In genomic region chr3:102122046-102122445, GRCm38 (mm10) we compare ENCODE assay signal across 10 mouse cellular contexts. TPM values are rescaled to one million over a fixed set of nuclear protein-coding genes. Genes with fewer than 3 reads are reported as not detected.
DNase-seq lines count a peak whose midpoint lies in the region; ATAC-seq and TF ChIP-seq lines count a peak whose summit lies in the region.
"Had no signal": no experiment of that assay in that cellular context is flagged by ENCODE, and none has a peak within 500 bp of the region (broad histone marks: within the 10 kb centered on the region; RNA-seq: fewer than 3 reads in every experiment).

No protein-coding gene starts in this region.

- 86% methylated on average over 7 of the region's 7 CpGs for WGBS in liver, adult 2 months
- WGBS in lung, postnatal 0 days = 72% methylated on average over 7 of the region's 7 CpGs
- 65% methylated on average over 7 of the region's 7 CpGs for WGBS in forebrain, embryonic 11.5 days

- TF ChIP-seq CTCF in liver, adult 2 months (IDR thresholded peaks at IDR 0.05; ENCODE audit: low read depth, low read length) = 0 out of 2 replicates have a peak, but pooled peaks have one; percentile 15
- peak; percentile 68 for TF ChIP-seq CTCF in lung, postnatal 0 days (IDR thresholded peaks at IDR 0.05)

- no peak overlapping the region for H3K27ac ChIP-seq in liver, adult 2 months (replicated peaks; ENCODE audit: insufficient read depth, low read depth, low read length)
- H3K27ac ChIP-seq in ES-E14 (ENCODE audit: insufficient read depth, low read depth, low read length, poor library complexity, severe bottlenecking) = no peak overlapping the region
- no peak overlapping the region for H3K27ac ChIP-seq in lung, postnatal 0 days (ENCODE audit: low read length)
- no peak overlapping the region for H3K27ac ChIP-seq in forebrain, embryonic 11.5 days (ENCODE audit: low read depth, low read length)
- H3K27ac ChIP-seq: embryonic facial prominence, embryonic 12.5 days; stomach, embryonic 15.5 days had no signal

- no peaks in the 10 kb centered on the region for H3K79me2 ChIP-seq in liver, adult 2 months (ENCODE audit: control insufficient read depth, insufficient read depth, low read length)

- TF ChIP-seq EP300 in lung, postnatal 0 days (IDR thresholded peaks at IDR 0.05) = no peak

- in situ Hi-C loops in ES-E14 (cut with MboI; ENCODE audit: low sequenced_read_pairs in 2 of 2, unreplicated experiment in 2 of 2) = loop anchor here in 1 of 2 experiments (10.0 kb wide), 1 partner anchor 123 kb away; no protein-coding TSS in a partner anchor

- TF ChIP-seq POLR2A in liver, adult 2 months (IDR thresholded peaks at IDR 0.05; ENCODE audit: extremely low read depth, insufficient read depth, low read length) = no peak

- H3K4me2 ChIP-seq in lung, postnatal 0 days (replicated peaks; ENCODE audit: low read depth, low read length) = no peak overlapping the region
- no peak overlapping the region for H3K4me2 ChIP-seq in forebrain, embryonic 11.5 days (ENCODE audit: low read depth, low read length, severe bottlenecking)
- H3K4me2 ChIP-seq: embryonic facial prominence, embryonic 12.5 days; stomach, embryonic 15.5 days had no signal

- no peaks in the 10 kb centered on the region for H3K9me3 ChIP-seq in ES-E14 (ENCODE audit: control insufficient read depth, insufficient read depth, low read depth, low read length)
- no peaks in the 10 kb centered on the region for H3K9me3 ChIP-seq in lung, postnatal 0 days (ENCODE audit: low read length)
- H3K9me3 ChIP-seq in forebrain, embryonic 11.5 days (ENCODE audit: control insufficient read depth, low read length) = no peaks in the 10 kb centered on the region
- H3K9me3 ChIP-seq: stomach, embryonic 15.5 days had no signal

- no peaks in the 10 kb centered on the region for H3K36me3 ChIP-seq in liver, adult 2 months (ENCODE audit: control insufficient read depth, insufficient read depth, low read length)
- H3K36me3 ChIP-seq in ES-E14 (ENCODE audit: control insufficient read depth, insufficient read depth, low read length, poor library complexity, severe bottlenecking) = no peaks in the 10 kb centered on the region
- H3K36me3 ChIP-seq in lung, postnatal 0 days (ENCODE audit: insufficient read depth, low read length) = no peaks in the 10 kb centered on the region
- H3K36me3 ChIP-seq in forebrain, embryonic 11.5 days (ENCODE audit: control insufficient read depth, insufficient read depth, low read length) = no peaks in the 10 kb centered on the region
- H3K36me3 ChIP-seq: embryonic facial prominence, embryonic 12.5 days; stomach, embryonic 15.5 days had no signal

- no peak overlapping the region for H3K9ac ChIP-seq in liver, adult 2 months (ENCODE audit: low read depth, low read length)
- no peak overlapping the region for H3K9ac ChIP-seq in ES-E14 (ENCODE audit: insufficient read depth, low read depth, low read length, poor library complexity, severe bottlenecking)
- H3K9ac ChIP-seq in lung, postnatal 0 days (replicated peaks; ENCODE audit: low read depth) = no peak overlapping the region
- H3K9ac ChIP-seq in forebrain, embryonic 11.5 days (ENCODE audit: low read length) = no peak overlapping the region
- H3K9ac ChIP-seq: embryonic facial prominence, embryonic 12.5 days; stomach, embryonic 15.5 days had no signal

- no peak overlapping the region for H3K4me3 ChIP-seq in liver, adult 2 months (ENCODE audit: insufficient read depth, low read depth, low read length)
- no peak overlapping the region for H3K4me3 ChIP-seq in ES-E14 (ENCODE audit: insufficient read depth in 1 of 2, low read depth in 1 of 2, low read length in 2 of 2, poor library complexity in 1 of 2, severe bottlenecking in 1 of 2)
- no peak overlapping the region for H3K4me3 ChIP-seq in lung, postnatal 0 days (ENCODE audit: low read depth, low read length)
- no peak overlapping the region for H3K4me3 ChIP-seq in forebrain, embryonic 11.5 days (ENCODE audit: low read depth, low read length)
- H3K4me3 ChIP-seq: embryonic facial prominence, embryonic 12.5 days; stomach, embryonic 15.5 days had no signal

- no peaks in the 10 kb centered on the region for H3K4me1 ChIP-seq in liver, adult 2 months (ENCODE audit: control insufficient read depth, insufficient read depth, low read length)
- no peaks in the 10 kb centered on the region for H3K4me1 ChIP-seq in ES-E14 (ENCODE audit: control insufficient read depth in 2 of 2, insufficient read depth in 2 of 2, low read length in 2 of 2, poor library complexity in 1 of 2)
- no peaks in the 10 kb centered on the region for H3K4me1 ChIP-seq in lung, postnatal 0 days (ENCODE audit: insufficient read depth, low read depth, low read length)
- no peaks in the 10 kb centered on the region for H3K4me1 ChIP-seq in forebrain, embryonic 11.5 days (replicated peaks; ENCODE audit: control insufficient read depth, insufficient read depth, low read length)
- H3K4me1 ChIP-seq: embryonic facial prominence, embryonic 12.5 days; stomach, embryonic 15.5 days had no signal

- H3K27me3 ChIP-seq in liver, adult 2 months (ENCODE audit: control insufficient read depth, insufficient read depth, low read length) = no peaks in the 10 kb centered on the region
- H3K27me3 ChIP-seq in lung, postnatal 0 days (replicated peaks; ENCODE audit: insufficient read depth, low read length) = no peaks in the 10 kb centered on the region
- no peaks in the 10 kb centered on the region for H3K27me3 ChIP-seq in forebrain, embryonic 11.5 days (ENCODE audit: control insufficient read depth, insufficient read depth, low read length)
- H3K27me3 ChIP-seq: embryonic facial prominence, embryonic 12.5 days; stomach, embryonic 15.5 days had no signal

- ATAC-seq in lung, postnatal 0 days = no peak
- no peak for ATAC-seq in forebrain, embryonic 11.5 days (replicated peaks; ENCODE audit: low FRiP score)

- peak; percentile 23 for DNase-seq in gastrocnemius, postnatal 10 days
- no peak for DNase-seq in gastrocnemius, postnatal 25 days
- no peak for DNase-seq in liver, adult 2 months (ENCODE audit: extremely low read depth, low read depth, low spot score)
- no peak for DNase-seq in liver
- DNase-seq in ES-E14 (ENCODE audit: low read depth, low spot score) = no peak
- peak; percentile 22 for DNase-seq in lung, postnatal 0 days (ENCODE audit: low spot score)
- no peak for DNase-seq in forebrain, embryonic 11.5 days (ENCODE audit: low spot score)
- no peak for DNase-seq in layer of hippocampus, postnatal 25 days (ENCODE audit: extremely low spot score in 1 of 2, low spot score in 1 of 2)

TF ChIP-seq in ES-E14, 5 proteins besides CTCF, POLR2A, EP300 and RAD21:
- peak; percentile 63; the same call in 1 of the 2 replicates for TF ChIP-seq ZC3H11A (IDR thresholded peaks at IDR 0.05; ENCODE audit: borderline replicate concordance, low read depth, low read length)
- TF ChIP-seq HCFC1 (IDR thresholded peaks at IDR 0.05; ENCODE audit: borderline replicate concordance, insufficient read depth, low read length) = no peak

RNA-seq across cellular contexts. Expression of gene Casq2, which starts 35.8 kb away (rescaled TPM):
- 100 to 1,000 TPM; 270 to 288 TPM for total RNA-seq in gastrocnemius, postnatal 10 days (2021)
- total RNA-seq in gastrocnemius, postnatal 25 days (2021) = 10 to 100 TPM; 76.4 to 76.8 TPM
- 0.34 and 0.65 TPM in 2 replicates for total RNA-seq in liver, adult 2 months (2014; rRNA removed)
- polyA plus RNA-seq in liver, adult 2 months (2012; rRNA removed) = not detected in 2 replicates
- total RNA-seq in ES-E14 (2012; rRNA removed) = 0.54 and 1.3 TPM in 2 replicates
- 7.0 and 9.0 TPM in 2 replicates for polyA plus RNA-seq in lung, postnatal 0 days (2015; fragmentation: Nextera tagmentation; extraction: Ambion mirVana)
- not detected in 2 replicates for polyA plus RNA-seq in forebrain, embryonic 11.5 days (2014; fragmentation: Nextera tagmentation; extraction: Ambion mirVana)
- total RNA-seq in layer of hippocampus, postnatal 25 days (2021) = 1 to 10 TPM in 1 of 2 experiments, under 1 TPM in 1; 0.91 to 1.3 TPM

Comparison
In these comparisons a context has a peak if more than half of its experiments do, and no peak if none do; other contexts are left out.
1. DNase-seq: peak in gastrocnemius, postnatal 10 days (single experiment) and lung, postnatal 0 days (single experiment); none in gastrocnemius, postnatal 25 days (single experiment), liver, adult 2 months (single experiment), liver (single experiment), ES-E14 (single experiment), forebrain, embryonic 11.5 days (single experiment) and layer of hippocampus, postnatal 25 days (0 of 2).
2. RNA of gene Casq2, which starts 35.8 kb away (total RNA-seq): 270 to 288 TPM in gastrocnemius, postnatal 10 days and 76.4 to 76.8 TPM in gastrocnemius, postnatal 25 days; 0.91 to 1.3 TPM in layer of hippocampus, postnatal 25 days, 0.34 to 0.65 TPM in liver, adult 2 months and 0.54 to 1.3 TPM in ES-E14; every median in the first group is over 10 times any median in the second.